Mouse (Mus musculus) Patski (cell line): ENCODE measurements at regions not wholly inside any gene's neighbourhood (a gene's known extent, or its start where the extent isn't known, plus 50 kb on each side); places are given as distances from the start of the nearest gene placed in this dataset.

Experiments used
- ATAC-seq: fragments of 100-300 bp; one replicate; pipeline ENCODE4 v1.8.0; 2021
- CTCF ChIA-PET: fragments of 350-600 bp; sonication (Branson Sonifier 250); formaldehyde crosslinking; loops from one replicate; lab custom pipeline; 2022; ENCODE audit warnings: inconsistent platforms; lab: Charles Lee
- POLR2A ChIA-PET: fragments of 350-600 bp; sonication (Branson Sonifier 250); formaldehyde crosslinking; loops from one replicate; lab custom pipeline; 2022; ENCODE audit warnings: antibody characterized with exemption, inconsistent platforms; lab: Charles Lee
- DNase-seq: peaks from one replicate; pipeline ENCODE4 v3.0.0-alpha.2; 2011; ENCODE audit warnings: low read depth, low spot score
- H3K27me3 ChIP-seq: fragments of 371-371 bp; one replicate; pipeline ENCODE4 v1.5.1; 2021
- CTCF ChIP-seq: fragments of 100-300 bp; IDR thresholded peaks from one replicate; pipeline ENCODE4 v1.5.1; 2021
- in situ Hi-C: fragments of 300-500 bp; cut with MboI; formaldehyde crosslinking; loops from 3 replicates; pipeline ENCODE4 v1.11.1; 2018; ENCODE audit warnings: low pct_unique_long_range_greater_than_20kb, mixed read lengths

- ATAC-seq (no peak), DNase-seq (no peak)
- in situ Hi-C loops = loop anchor here (25.0 kb wide), 1 partner anchor 636 kb away; no protein-coding TSS in a partner anchor
- TF ChIP-seq CTCF = no peak
- peaks cover 4% of the 10 kb centered on the region for H3K27me3 ChIP-seq
- ChIA-PET CTCF (no interaction called here), POLR2A (no interaction called here)
These were observed 177.2 kb upstream of the Mocs1 start for GRCm38 (mm10) chr17:49250726-49251537.

GRCm38 (mm10) chr17:49252271-49252670 lies 175.9 kb upstream of the Mocs1 start:
- peaks cover 4% of the 10 kb centered on the region for H3K27me3 ChIP-seq
- POLR2A ChIA-PET = interaction anchor here (0.7 kb wide), 1 partner anchor 1937 kb away, joined by 3 read pairs; no protein-coding TSS in a partner anchor
- no peak for TF ChIP-seq CTCF

GRCm38 (mm10) chr17:49258496-49258895 lies 169.7 kb upstream of the Mocs1 start:
- POLR2A ChIA-PET = no interaction called here
- no peak for DNase-seq
- peak; percentile 34 for TF ChIP-seq CTCF
- CTCF ChIA-PET = no interaction called here
- in situ Hi-C loops = loop anchor here (25.0 kb wide), 1 partner anchor 629 kb away; no protein-coding TSS in a partner anchor
- no peaks in the 10 kb centered on the region for H3K27me3 ChIP-seq
- no peak for ATAC-seq

More at GRCm38 (mm10) chr17:49252271-49252670, 175.9 kb upstream of the Mocs1 start:
- in situ Hi-C loops = loop anchor here (25.0 kb wide), 1 partner anchor 635 kb away; no protein-coding TSS in a partner anchor
- DNase-seq (no peak), ATAC-seq (no peak)
- CTCF ChIA-PET = no interaction called here

- ATAC-seq (no peak), DNase-seq (no peak)
- no peaks in the 10 kb centered on the region for H3K27me3 ChIP-seq
- POLR2A ChIA-PET = no interaction called here
- in situ Hi-C loops = loop anchor here (25.0 kb wide), 1 partner anchor 625 kb away; no protein-coding TSS in a partner anchor
- CTCF ChIA-PET = no interaction called here
- no peak for TF ChIP-seq CTCF
These were observed 165.8 kb upstream of the Mocs1 start for GRCm38 (mm10) chr17:49262394-49262793.

- DNase-seq (no peak), ATAC-seq (no peak)
- in situ Hi-C loops = loop anchor here (25.0 kb wide), 1 partner anchor 621 kb away; no protein-coding TSS in a partner anchor
- POLR2A ChIA-PET = interaction anchor here (0.6 kb wide), 2 partner anchors 134 to 632 kb away, joined by 3 to 4 read pairs; no protein-coding TSS in a partner anchor
- CTCF ChIA-PET = interaction anchor here (1.1 kb wide), 1 partner anchor 134 kb away, joined by 3 read pairs; no protein-coding TSS in a partner anchor
- TF ChIP-seq CTCF = peak; percentile 54
- peaks cover 1% of the 10 kb centered on the region for H3K27me3 ChIP-seq
These were observed 161.8 kb upstream of the Mocs1 start for GRCm38 (mm10) chr17:49266343-49266742.

GRCm38 (mm10) chr17:49269943-49270342 lies 158.2 kb upstream of the Mocs1 start:
- in situ Hi-C loops = loop anchor here (25.0 kb wide), 1 partner anchor 617 kb away; no protein-coding TSS in a partner anchor
- CTCF ChIA-PET = no interaction called here
- no peak for ATAC-seq
- POLR2A ChIA-PET = no interaction called here
- DNase-seq = no peak
- TF ChIP-seq CTCF = no peak
- H3K27me3 ChIP-seq = peaks cover 4% of the 10 kb centered on the region

GRCm38 (mm10) chr17:49272661-49273448 lies 155.3 kb upstream of the Mocs1 start:
- peaks cover 15% of the 10 kb centered on the region for H3K27me3 ChIP-seq
- DNase-seq (no peak), ATAC-seq (no peak)
- in situ Hi-C loops = loop anchor here (25.0 kb wide), 1 partner anchor 614 kb away; no protein-coding TSS in a partner anchor
- POLR2A ChIA-PET = no interaction called here
- CTCF ChIA-PET = no interaction called here
- TF ChIP-seq CTCF = no peak

GRCm38 (mm10) chr17:49274936-49275335 lies 153.2 kb upstream of the Mocs1 start:
- DNase-seq = no peak
- ChIA-PET POLR2A (no interaction called here), CTCF (no interaction called here)
- in situ Hi-C loops = loop anchor here (25.0 kb wide), 1 partner anchor 612 kb away; no protein-coding TSS in a partner anchor
- no peak for TF ChIP-seq CTCF
- no peak for ATAC-seq
- H3K27me3 ChIP-seq = peaks cover 23% of the 10 kb centered on the region

GRCm38 (mm10) chr17:49275421-49275820 lies 152.7 kb upstream of the Mocs1 start:
- peaks cover 23% of the 10 kb centered on the region for H3K27me3 ChIP-seq
- CTCF ChIA-PET = no interaction called here
- ATAC-seq (no peak), DNase-seq (no peak)
- POLR2A ChIA-PET = no interaction called here
- no peak for TF ChIP-seq CTCF
- in situ Hi-C loops = no loop called here

- DNase-seq (no peak), ATAC-seq (no peak)
- ChIA-PET CTCF (no interaction called here), POLR2A (no interaction called here)
- in situ Hi-C loops = no loop called here
- peaks cover 23% of the 10 kb centered on the region for H3K27me3 ChIP-seq
- TF ChIP-seq CTCF = no peak
These were observed 152.2 kb upstream of the Mocs1 start for GRCm38 (mm10) chr17:49275916-49276315.
